Mouse (Mus musculus) kidney, postnatal 4 days (tissue): Measurements from ENCODE around the gene Dpm3.

ENCODE experiments used
- DNase-seq, 2 experiments: peaks; one replicate each; pipeline ENCODE4 v3.0.0; 2021; ENCODE audit warnings: mixed read lengths in 2 of 2

The Dpm3 gene

DNA sequence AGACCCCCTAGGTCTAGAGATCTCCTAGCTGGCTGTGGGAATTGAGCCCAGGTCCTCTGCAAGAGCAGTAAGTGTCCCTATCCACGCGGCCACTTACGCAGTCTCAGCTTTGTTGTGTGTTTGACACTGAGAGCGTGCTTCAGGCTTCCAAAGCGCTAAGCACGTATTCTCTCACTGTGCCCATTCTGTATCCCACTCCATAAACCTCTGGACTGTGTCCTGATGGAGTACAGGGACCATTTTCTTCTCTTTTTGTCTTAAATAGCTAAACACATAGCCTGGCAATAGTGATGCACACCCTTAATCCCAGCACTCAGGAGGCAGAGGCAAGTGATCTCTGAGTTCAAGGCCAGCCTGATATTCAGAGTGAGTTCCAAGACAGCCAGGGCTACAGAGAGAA lies 39.8 kb downstream of the Dpm3 start:
- DNase-seq, result no peak

DNA sequence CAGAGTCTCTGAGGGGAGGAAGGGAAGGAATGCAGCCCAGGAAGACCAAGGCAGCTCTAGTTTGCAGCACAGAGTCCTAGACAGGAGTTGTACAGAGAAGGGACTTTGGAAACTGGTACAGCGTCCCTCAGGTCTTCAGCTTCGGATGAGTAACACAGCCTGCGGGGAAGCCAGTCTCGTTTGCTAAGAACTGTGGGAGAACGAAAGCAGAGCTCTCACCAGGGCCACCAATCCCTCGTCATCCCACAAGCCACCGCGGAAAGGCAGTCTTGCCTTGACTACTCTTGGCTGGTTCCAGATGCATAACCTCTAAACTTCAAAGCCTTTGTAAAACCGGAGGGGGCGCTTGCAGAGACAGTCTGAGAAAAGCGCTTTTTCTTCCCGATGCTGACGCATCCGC lies 40.3 kb downstream of the Dpm3 start:
- DNase-seq, result peak; percentile 62 to 73

DNA sequence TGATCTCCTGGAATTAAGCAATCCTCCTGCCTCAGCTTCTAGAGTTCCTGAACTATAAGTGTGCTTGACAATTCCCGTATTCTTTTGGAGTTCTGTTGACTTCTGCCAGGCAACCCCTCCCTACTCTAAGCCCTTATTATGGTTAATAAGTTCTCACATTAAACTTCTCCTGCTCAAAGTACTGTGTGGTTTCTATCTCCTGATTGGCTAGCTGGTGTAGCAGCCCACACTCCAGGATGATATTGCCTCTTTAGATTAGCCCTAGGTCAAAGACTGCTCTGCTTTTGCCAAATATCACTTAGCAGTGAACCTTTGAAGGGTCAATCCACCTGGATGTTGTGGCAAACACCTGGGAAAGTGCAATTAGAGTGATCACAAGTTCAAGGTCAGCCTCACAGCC lies 40.9 kb downstream of the Dpm3 start:
- DNase-seq, result no peak

DNA sequence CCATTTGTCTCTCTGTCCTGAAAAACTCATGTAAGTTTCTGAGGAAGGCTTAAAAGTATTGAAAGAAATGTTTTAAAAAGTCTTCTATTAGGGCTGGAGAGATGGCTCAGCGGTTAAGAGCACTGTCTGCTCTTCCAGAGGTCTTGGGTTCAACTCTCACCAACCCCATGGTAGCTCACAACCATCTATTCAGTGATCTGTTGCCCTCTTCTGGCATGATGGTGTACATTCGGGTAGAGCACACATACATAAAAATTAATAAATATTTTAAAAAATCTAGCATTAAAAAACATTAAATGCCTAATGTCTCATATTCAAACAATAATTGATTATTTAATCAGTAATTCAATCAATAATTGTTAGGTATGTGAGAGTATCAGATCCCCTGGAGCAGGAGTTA lies 41.4 kb downstream of the Dpm3 start:
- no peak for DNase-seq

DNA sequence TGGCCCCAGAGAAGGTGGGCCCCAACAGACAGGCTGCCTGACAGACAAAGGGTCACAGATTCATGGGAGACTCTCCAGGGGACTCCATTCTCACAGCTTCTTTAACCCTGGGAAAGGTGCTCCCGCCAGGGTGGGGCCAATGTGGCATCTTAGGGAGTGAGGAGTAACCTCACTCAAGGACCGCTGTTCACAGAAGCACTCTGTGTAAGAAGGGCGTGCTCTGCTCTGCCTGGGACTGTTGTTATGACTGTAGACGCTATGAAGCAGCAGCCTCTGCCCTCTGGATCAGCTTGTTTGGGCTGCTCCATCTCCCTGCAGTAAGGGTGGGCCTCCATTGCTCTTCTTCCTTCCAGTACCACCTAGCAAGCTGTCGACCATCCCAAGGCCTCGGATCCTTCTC lies 45.3 kb downstream of the Dpm3 start:
- no peak for DNase-seq

DNA sequence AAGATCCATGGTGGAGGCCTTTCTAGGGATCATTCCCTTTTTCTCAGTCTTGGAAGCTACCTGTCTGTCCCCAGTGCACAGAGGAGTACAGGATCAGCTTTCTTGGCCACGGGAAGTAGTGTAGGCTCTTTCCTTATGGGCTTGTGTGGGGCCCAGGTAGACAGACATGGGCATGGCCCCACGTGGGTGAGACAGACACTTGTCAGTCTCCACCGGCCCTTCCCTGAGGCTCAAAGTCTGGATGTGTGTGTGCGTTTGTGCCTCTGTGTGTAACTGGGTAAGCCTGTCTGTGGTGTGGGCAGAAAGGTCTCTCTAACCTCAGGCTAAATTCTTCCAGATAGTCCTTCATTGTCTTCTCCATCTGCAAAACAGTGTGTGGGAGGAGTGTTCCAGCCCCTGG lies 45.9 kb downstream of the Dpm3 start:
- DNase-seq, result no peak

DNA sequence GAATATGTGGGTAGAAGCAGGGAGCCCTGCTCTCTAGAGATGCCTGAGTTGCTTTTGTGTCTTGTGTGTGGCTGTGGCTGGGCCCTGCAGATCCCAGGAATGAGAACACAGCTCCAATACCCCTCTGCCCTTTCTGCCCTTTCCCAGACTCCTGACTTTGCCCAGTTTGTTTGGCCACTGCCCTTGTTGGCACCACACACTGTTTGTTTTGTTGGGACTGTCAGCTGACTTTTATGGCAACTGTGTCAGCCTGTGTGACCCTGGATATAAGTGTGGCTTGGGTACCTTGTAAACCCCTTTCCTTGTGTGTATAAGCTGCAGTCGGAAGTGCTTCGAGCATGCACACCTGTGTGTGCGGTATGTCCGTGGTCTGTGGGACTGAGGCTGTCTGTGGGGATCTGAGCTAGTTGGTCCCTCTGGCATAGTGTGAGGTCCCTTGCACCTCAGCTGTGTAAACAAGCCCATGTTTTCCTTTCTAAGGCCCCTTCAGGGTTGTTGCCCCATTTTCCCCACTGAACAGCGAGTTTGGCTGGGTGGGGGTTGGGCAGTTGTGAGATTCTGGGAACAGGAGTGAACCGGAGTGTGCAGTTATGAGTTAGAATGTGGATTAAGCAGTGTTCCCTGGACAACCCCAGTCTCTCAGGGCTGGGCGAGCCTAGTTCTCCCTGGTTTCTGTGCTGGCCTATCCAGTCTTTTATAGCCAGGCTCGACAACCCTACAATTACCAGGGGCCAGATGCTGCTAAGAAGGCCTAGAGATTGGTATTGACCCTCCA lies 46.6 kb downstream of the Dpm3 start:
- DNase-seq, result peak in 1 of 2 experiments; percentile 46

DNA sequence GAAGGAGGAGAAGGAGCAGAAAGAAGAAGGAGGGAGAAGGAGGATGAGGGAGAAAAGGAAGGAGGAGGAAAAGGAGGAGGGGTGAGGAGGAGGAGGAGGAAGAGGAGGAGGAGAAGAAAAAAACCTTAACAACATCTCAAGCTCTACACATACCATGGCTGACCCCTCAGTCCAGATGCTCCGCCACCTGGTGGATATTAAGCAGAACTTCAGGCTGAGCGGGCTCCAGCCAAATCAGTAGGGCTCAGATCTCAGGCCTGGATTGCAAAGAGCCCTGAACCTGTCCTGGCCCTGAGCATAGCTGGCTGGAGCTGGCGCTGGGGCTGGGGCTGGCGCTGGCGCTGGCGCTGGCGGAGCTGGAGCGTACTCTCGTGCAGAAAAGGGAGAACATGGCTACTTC lies 48.9 kb downstream of the Dpm3 start:
- peak; percentile 76 to 83 for DNase-seq

DNA sequence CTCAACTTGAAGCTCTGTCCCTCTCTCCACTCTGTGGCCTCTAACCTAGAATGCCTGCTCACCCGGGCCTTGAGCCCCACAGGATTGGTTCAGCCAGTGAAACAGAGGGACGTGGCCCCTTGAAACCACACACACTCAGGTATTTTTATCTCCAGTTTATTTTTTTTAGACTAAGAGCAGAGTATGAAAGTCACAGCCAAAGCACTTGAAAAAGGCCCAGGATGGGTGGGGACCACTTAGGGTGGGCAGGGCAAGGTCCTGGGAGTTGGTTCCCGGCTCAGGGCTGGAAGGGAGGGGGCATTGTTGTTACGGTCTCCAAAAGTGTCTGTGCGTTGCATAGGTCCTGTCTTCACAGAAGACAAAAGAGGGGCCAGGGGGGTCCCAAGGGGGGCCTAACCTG lies 55.2 kb downstream of the Dpm3 start:
- no peak for DNase-seq

DNA sequence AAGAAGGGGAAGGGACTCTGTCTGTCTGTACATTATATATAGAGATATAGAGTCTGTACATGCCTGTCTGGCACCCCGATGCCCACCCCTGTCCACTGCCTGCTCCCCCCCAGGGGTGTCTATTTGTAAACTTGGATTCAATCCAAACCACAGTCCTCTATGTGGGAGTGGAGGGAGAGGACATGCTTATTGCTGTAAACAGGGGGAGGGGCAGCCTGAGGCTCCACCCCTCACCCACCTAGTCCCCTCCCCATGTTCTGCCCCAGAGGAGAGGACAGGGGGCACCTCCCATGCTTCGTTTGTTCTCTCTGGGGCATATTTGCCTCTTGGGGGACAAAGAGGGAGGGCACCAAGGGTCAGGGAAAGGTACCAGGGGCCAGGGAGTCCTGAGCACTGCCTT lies 55.6 kb downstream of the Dpm3 start:
- peak in 1 of 2 experiments; percentile 45 for DNase-seq

DNA sequence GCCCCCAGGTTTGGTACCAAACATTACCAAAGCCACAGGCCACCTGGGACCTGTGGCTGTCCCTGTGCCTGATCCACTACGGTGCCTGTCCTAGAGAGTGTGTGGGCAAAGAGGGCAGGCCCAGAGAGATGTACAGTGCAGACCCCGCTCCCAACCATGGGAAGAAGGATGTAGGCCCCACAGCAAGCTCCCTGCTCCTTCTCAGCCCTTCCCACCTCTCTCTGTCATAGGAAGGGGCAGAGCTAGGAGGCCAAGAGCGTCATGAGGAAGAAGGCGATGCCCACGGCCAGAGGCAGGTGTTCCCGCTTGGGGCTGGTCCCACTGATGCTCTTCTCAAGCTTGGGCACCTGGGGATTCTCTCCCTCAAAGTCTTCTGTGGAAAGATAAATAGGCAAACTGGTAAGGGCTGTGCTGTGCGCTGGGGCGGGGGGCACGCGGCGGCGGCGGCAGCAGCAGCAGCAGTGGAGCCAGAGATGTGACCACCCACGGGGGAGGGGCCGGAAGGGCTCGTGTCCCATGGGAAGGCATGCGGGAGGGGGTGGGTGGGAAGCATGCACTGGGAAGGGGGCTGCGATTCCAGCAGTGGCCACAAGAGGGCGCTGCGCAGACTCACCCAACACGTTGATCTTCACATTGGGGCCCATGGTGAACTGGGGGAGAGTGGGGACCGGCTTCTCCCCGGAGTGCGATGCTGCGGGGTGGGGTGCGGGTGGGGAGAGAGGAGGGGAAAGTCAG lies 56.2 kb downstream of the Dpm3 start:
- peak; percentile 93 to 94 for DNase-seq

DNA sequence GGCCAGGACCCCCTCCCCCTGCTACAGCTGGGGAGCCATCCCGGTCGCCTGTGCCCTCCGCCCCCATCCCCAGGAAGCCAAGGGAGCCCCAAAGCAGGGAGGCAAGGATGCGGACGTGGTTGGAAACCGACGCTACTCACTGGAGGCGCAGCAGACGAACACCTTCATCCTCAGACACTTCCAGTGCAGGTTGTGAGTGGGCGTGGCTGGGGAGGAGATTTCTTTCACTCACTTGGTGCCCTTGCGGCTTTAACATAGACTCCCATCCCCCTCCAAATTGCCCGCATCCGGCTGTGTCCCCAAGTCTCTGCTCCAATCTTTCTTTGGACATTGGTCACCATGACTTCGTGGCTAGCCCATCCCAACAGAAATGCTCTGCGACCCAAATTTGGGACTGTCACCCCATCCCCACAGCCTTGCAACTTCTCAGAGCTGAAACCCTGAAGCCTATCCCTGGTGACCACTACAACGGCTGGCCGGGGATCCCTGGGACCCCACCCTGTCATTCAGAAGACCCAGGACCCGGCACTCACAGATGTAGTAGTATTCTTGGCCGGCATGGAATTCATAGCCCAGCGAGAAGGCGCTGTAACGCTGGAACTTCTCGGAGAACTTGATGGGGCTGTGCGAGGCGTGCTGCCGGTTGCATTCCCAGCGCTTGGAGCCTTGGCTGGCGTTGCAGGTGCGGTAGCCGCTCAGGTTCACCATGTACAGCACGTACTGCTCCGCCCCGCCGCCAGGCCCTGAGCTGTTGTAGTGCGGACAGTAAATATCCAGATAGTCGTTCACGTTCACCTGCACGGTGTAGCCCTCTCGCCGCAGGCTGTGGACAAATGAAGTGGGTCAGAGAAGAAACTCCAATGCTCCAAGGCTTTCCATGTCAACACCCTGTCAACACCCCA lies 57.0 kb downstream of the Dpm3 start:
- peak; percentile 47 to 57 for DNase-seq
